Mouse (Mus musculus) stomach, postnatal 0 days (tissue): Measurements from ENCODE around the gene Ifna1.

Source experiments
- CTCF ChIP-seq: IDR thresholded peaks from 2 replicates; pipeline ENCODE4 v1.5.1; 2016; ENCODE audit warnings: antibody characterized with exemption, low read depth, mild to moderate bottlenecking, moderate library complexity
- EP300 ChIP-seq: optimal IDR thresholded peaks from 2 replicates; pipeline ENCODE3; 2016; ENCODE audit warnings: antibody characterized with exemption

DNA sequence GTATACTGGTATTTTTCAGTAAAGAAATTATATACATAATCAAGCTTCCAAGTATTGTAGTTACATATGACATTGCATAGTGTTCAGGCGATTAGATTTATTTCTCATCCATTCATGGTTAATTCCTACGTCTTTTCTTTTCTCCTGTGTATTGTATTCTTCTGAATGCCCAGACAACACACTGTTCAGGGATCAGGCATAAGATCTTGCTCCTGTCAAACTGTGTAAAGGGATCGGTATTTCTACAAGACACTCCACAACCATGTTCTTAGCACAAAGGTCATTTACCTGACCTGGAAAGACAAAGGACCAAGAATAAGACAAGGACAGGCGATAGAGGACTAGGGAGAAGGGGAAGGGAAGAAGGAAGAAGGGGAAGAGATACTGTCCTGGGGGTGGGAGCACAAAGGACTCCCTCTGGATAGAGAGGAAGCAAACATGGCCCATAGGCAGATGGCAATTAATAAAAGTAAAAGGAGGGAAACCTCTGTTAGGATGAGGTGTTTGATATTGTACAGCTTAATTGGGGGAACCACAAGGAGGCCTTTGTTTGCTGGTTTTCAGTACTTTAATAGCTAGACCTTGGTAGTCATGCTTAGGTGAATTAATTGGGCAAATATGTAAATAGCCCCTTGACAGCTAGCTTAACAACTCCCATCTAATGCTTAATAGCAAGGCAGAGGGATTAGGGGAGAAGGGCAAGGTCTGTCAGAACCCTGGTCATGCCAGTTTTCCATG is 1.3 kb downstream of the Ifna1 start:
- TF ChIP-seq CTCF (no peak), EP300 (no peak)
